Mouse (Mus musculus) B cell, adult 67 days (primary cell): ENCODE data around the gene Cd72. TPM values are rescaled to one million over a fixed set of nuclear protein-coding genes. Genes with fewer than 3 reads are reported as not detected.

Experiments used
- total RNA-seq, 2 experiments: library from RNA; stranded (reverse); gene quantifications; 4 replicates each; pipeline ENCODE4 v1.2.4; 2023

The Cd72 gene
- 100 to 1,000 TPM; 512 to 548 TPM for total RNA-seq

GRCm38 (mm10) chr4:43454041-43454836, at the start of gene Cd72:
Cd72 (minus strand) TSS chr4:43454628.

GRCm38 (mm10) chr4:43499407-43500333, 45.2 kb upstream of the Cd72 start, which contains the start of gene Arhgef39:
Arhgef39 (minus strand) TSS chr4:43499695.

DNA sequence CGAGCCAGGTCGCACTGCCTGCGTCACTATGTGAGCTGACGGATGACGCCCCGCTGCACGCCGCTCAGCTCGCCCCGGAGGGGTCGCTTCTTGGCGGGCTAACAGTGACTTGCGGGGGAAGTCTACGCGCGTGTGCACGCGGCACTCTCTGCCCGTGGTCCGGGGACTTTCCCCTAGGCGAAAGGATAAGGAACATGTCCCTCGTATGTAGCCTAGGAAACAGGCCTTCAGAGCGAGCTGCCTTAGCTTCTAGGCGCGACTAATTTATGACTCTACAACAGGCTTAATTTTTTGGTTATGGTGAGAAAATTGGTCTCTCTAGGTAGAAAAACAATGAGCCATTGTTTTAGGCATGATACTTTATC, 38.4 kb upstream of the Cd72 start, which contains the start of gene Ccdc107:
Gene Ccdc107, plus strand, starts transcription at position 80 of the 365 bp plus-strand sequence.

DNA sequence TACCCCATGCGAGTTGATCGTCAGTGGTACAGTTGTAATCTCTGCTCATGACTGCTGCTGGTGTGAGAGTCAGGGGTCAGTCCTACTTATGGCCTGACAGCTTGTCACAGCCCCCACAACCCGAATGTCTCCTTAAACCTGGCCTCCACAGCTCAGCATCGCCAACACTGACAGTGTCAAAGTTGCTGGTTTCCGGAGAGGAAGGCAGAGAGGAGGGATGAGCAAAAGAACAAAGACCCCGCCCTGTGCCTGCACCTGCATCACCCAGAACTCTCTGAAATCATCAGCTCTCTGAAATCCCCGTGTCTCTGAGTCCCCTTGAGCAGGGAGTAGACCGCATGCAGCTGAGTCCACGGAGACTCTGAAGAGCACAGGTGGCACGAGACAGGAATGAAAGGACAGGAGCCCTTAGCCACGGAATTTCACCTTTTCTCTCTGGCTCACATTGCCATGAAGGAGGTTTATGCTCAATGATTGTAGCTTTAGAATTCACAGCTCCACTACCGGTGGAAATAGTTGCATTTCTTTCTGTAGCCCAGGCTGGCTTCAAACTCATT, 29.2 kb upstream of the Cd72 start, which contains the start of gene Sit1:
Gene Sit1, minus strand, starts transcription at position 200 of the 557 bp plus-strand sequence.

DNA sequence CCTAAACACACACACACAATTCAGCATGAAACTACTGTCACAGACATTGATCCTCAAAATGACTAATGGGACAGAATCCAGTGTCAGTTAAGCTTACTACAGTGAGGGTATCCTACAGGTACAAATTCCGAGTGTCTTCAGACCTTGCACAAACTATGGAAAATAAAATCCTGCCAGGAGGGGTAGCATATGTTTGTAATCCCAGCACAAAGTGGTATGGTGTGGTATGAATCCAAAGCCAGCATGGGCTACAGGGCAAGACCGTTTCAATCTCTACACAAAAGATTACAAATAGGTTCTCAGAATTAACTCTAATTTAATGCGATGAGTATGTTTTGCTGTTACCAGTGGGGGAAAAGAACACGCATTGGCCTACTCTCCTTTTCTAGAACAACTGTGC, 12.8 kb downstream of the Cd72 start, which contains the start of gene Tesk1:
Gene Tesk1, plus strand, starts transcription at position 301 of the 400 bp plus-strand sequence.

DNA sequence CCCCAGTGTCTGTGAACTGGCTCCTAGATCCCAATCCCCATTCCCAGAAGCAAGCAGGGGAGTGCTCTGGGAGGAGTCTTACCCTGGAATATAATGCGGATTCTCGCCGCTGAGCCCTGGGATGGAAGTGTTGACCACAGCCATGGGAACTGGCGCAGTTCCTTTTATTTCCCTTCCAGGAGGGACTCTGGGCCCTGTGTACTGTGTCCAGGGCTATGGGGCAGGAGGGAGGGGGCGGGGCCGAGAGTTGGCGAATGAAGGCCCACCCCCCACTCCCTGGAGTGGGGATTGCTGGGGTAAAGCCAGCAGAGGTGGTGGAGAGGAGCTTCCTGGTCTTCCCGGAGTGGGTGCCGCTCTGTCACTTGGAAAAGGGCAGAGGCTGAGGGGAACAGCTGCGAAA, 25.5 kb downstream of the Cd72 start, which contains the start of gene Fam166b:
Gene Fam166b, minus strand, starts transcription at position 189 of the 400 bp plus-strand sequence.

Other genes starting within 250 kb of the Cd72 start
- gene Atp8b5, start 187.5 kb downstream of the Cd72 start, total RNA-seq, result not detected
- gene Rusc2, start 72.6 kb downstream of the Cd72 start, total RNA-seq, result not detected
- not detected for gene Fam166b, start 25.5 kb downstream of the Cd72 start, total RNA-seq
- gene Tesk1, start 12.7 kb downstream of the Cd72 start, total RNA-seq, result 10 to 100 TPM; 71.2 to 74.1 TPM
- gene Sit1, start 29.1 kb upstream of the Cd72 start, total RNA-seq, result 10 to 100 TPM; 10.3 to 18.2 TPM
- 10 to 100 TPM; 27.5 to 31.2 TPM for gene Ccdc107, start 38.3 kb upstream of the Cd72 start, total RNA-seq
- 1 to 10 TPM; 1.5 to 2.7 TPM for gene Arhgef39, start 45.1 kb upstream of the Cd72 start, total RNA-seq
- under 1 TPM; 0.32 to 0.86 TPM for gene Car9, start 52.3 kb upstream of the Cd72 start, total RNA-seq
- not detected for gene Tpm2, start 69.1 kb upstream of the Cd72 start, total RNA-seq
- 10 to 100 TPM; 68.9 to 74.4 TPM for gene Creb3, start 107.7 kb upstream of the Cd72 start, total RNA-seq
- gene Tln1, start 108.1 kb upstream of the Cd72 start, total RNA-seq, result 100 to 1,000 TPM; 274 to 317 TPM
- 10 to 100 TPM; 55.0 to 64.4 TPM for gene Rgp1, start 124.1 kb upstream of the Cd72 start, total RNA-seq
- gene Gba2, start 124.2 kb upstream of the Cd72 start, total RNA-seq, result 10 to 100 TPM; 43.2 to 50.3 TPM
- not detected for gene Msmp, start 129.9 kb upstream of the Cd72 start, total RNA-seq
- 1 to 10 TPM; 1.4 to 4.2 TPM for gene Npr2, start 177.3 kb upstream of the Cd72 start, total RNA-seq
- gene Spag8, start 199.0 kb upstream of the Cd72 start, total RNA-seq, result under 1 TPM in 1 of 2 experiments, not detected in 1; 0.52 TPM
- 10 to 100 TPM; 21.1 to 23.2 TPM for gene Hint2, start 201.8 kb upstream of the Cd72 start, total RNA-seq
- gene Tmem8b, start 214.3 kb upstream of the Cd72 start, total RNA-seq, result 1 to 10 TPM; 3.4 to 5.9 TPM
- under 1 TPM in 1 of 2 experiments, not detected in 1; 0.15 TPM for gene Fam221b, start 214.5 kb upstream of the Cd72 start, total RNA-seq
- gene Olfr70, start 246.2 kb upstream of the Cd72 start, total RNA-seq, result not detected